Mouse (Mus musculus): ENCODE results near the gene Efcab10. TPM values are rescaled to one million over a fixed set of nuclear protein-coding genes. Genes with fewer than 3 reads are reported as not detected.
A peak's percentile ranks its signal among the peaks of the same experiment; 100 is the strongest.

Gene Efcab10
- polyA plus RNA-seq, 1 experiment from 2014 or later, result 1.2 TPM

DNA sequence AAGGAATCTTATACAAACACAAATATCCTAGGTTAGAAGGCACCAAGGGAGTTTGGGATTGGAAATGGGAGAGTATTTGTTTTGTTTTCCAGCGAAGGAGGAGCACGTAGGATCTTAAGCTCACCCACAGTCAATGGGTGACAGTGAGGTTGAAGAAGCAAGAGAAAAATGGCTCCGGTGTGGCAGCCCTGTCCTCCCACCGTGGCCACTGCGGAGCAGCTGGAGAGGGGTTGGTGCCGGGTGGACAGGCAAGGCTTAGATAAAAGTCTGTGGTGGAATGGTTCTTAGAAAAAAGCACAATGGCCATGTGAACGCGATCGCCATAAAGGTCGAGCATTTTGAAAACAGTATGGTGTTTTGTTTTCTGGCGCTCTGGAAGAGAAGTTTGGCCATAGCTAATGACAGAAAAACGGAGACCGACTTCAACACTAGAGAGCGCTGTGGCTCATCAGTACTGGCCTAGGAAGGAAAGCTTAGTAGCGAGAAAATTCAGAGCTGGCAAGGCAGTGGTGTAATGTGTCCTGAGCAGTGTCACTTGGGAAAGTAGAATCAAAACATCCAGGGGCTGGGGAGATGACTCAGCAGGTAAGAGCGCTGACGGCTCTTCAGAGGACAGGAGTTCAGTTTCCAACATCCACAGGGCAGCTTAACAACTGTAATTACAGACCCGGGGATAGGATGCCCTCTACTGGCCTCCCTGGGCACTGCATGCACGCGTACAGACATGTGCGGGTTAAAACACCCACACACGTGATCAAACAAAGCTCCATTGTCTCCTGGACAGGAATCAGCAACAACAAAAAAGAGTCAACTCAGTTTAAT is 14.8 kb upstream of the Efcab10 start:
- peak overlapping the region; percentile 39 for H3K4me2 ChIP-seq
- H3K27me3 ChIP-seq, result peaks cover 7% of the 10 kb centered on the region
- ATAC-seq (ENCODE audit: low FRiP score), result peak; percentile 79
- H3K9ac ChIP-seq, result no peak overlapping the region
- H3K4me1 ChIP-seq, result 0 out of 2 replicates have a peak, but pooled peaks cover 10% of the 10 kb centered on the region
- 21% methylated on average over 22 of the region's 22 CpGs for WGBS
- no peak overlapping the region for H3K27ac ChIP-seq
- H3K4me3 ChIP-seq (replicated peaks), result peak overlapping the region; percentile 9; the same call in 1 of the 2 replicates
- H3K9me3 ChIP-seq, result no peaks in the 10 kb centered on the region
- no peaks in the 10 kb centered on the region for H3K36me3 ChIP-seq (replicated peaks)

DNA sequence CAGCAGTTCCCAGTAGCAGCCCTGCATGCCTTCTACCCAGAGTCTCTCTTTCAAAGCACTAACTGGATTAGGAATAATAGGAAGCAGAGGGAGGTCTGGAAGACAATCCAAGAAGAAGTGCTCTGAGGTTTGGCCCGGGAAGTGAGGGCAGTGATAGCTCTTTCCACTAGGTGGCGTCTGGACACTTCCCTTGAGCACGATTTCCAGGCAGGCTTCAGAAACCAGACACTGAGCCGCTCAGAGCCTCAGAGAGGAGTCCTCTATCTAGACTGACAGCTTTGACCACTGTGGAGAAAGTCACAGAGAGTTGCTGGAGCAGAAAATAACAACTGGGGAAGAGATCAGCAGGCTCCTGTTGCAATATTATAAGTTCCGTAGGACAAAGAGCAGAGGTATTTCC is 5.8 kb upstream of the Efcab10 start:
- Histone ChIP-seq H3K4me3 (replicated peaks) (no peak overlapping the region), H3K4me2 (no peak overlapping the region), H3K36me3 (replicated peaks) (no peaks in the 10 kb centered on the region), H3K27me3 (peaks cover 33% of the 10 kb centered on the region), H3K4me1 (no peaks in the 10 kb centered on the region), H3K9me3 (no peaks in the 10 kb centered on the region), H3K9ac (no peak overlapping the region), H3K27ac (no peak overlapping the region)
- ATAC-seq (ENCODE audit: low FRiP score), result peak; percentile 78
- WGBS, result 8% methylated on average over 5 of the region's 5 CpGs

DNA sequence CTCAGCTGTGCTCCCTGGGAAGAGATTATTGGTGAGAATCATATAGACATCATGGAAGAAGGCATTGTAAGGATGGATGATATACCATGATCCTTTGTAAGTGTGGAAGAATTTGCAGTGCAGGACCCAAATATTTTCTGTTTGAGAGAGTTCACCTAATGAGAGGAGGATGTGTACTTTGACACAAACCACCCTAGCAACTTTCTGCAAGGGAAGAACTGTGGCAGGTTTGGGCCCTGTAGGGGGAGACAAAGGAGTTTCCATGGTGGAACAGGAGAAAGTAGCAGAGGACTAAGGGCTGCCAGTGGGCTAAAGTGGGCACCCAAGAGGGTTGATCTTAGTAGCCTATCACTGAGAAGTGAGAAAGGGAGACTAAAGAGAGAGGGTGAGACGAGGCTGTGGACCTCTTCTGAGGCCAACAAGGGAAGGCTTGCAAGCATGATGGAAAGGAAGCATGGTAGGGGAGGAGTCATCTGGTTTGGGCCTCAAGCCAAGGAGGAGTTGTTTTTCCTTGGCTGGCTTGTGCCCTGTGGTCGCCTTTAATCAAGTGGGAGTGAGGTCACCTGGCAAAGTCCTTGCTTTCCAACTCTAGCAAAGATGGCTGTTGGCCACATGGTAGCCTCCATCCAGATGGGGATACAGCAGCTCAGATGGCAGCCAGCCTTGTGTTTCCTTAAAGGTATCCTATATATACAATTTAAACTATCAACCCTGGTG is 3.7 kb upstream of the Efcab10 start:
- WGBS, result 65% methylated on average over 2 of the region's 2 CpGs
- Histone ChIP-seq H3K27ac (no peak overlapping the region), H3K36me3 (replicated peaks) (no peaks in the 10 kb centered on the region), H3K9ac (no peak overlapping the region), H3K4me1 (peaks cover 11% of the 10 kb centered on the region), H3K4me2 (no peak overlapping the region), H3K4me3 (replicated peaks) (no peak overlapping the region), H3K9me3 (no peaks in the 10 kb centered on the region), H3K27me3 (peaks cover 30% of the 10 kb centered on the region)
- no peak for ATAC-seq (ENCODE audit: low FRiP score)

DNA sequence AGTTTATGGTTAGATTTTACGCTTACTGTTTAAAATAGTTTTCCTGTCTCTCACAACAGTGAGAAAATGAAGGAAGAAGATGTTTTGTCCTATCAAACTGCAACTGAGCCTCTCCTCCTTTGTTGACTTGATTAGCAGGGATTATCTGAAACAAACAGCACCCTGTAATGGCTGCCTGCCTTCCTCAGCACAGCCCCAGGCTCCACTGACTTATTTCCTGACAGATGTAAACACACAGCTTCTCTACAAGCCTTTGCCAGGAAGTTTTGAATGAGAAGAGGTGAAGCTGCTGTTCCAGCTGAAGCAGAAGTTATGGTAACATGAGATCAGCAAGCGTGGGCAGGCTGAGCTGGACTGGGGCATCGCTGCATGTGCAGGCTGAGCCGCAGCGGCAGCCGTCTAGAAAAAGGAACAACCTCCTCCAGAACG is 8.6 kb downstream of the Efcab10 start:
- Histone ChIP-seq H3K27me3 (no peaks in the 10 kb centered on the region), H3K27ac (no peak overlapping the region), H3K4me3 (replicated peaks) (no peak overlapping the region), H3K4me2 (no peak overlapping the region), H3K9ac (no peak overlapping the region), H3K4me1 (peaks cover 4% of the 10 kb centered on the region; the same call in 1 of the 2 replicates), H3K36me3 (replicated peaks) (no peaks in the 10 kb centered on the region), H3K9me3 (no peaks in the 10 kb centered on the region)
- ATAC-seq (ENCODE audit: low FRiP score), result no peak
- WGBS, result 69% methylated on average over 7 of the region's 7 CpGs

DNA sequence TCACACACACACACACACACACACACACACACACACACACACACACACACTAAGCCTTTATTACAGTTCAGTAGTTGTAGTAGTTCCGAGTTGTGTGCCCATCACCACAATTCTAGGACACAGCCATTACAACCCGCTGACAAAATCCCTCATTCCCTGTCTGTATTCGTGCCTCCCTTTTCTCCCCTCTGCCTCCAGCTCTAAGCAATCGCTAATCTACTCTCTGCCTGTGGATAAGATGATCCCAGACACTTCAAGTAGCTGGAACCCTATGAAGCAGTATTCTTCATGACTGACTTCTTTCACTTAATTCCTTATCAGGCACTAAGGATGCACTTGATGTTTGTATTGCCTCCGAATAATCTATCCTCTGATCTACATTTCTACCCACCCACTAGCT is 10.3 kb downstream of the Efcab10 start:
- no peak for ATAC-seq (ENCODE audit: low FRiP score)

DNA sequence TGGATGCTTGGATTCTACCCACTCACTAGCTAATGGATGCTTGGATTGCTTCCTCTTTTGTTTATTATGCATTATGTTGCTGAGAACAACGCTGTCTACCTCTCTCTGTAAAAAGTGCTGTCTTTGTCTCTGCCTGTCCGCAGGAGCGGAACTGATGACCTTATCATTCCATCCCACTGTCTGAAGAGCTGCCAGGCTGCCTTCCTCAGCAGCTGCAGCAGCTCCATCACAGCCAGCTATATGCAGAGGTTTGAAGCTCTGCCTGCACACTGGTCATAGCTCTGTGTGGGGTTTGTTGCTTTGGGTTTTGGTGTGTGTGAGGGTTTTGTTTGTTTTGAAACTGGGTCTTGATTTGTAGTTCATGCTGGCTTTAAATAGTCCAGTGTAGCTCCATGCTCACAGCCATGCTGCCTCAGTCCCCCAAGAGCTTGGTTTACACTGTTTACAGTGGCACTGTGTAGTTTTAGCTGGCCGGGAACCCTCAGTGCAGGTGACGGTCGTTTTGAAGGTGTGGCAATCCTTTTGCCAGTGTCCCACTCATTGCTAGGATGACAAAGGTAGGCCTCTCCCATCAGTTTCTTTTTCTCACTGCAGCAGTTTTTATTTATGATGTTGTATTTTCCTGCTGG is 10.9 kb downstream of the Efcab10 start:
- Histone ChIP-seq H3K9ac (no peak overlapping the region), H3K9me3 (no peaks in the 10 kb centered on the region), H3K4me3 (replicated peaks) (no peak overlapping the region), H3K4me1 (peaks cover 4% of the 10 kb centered on the region; the same call in 1 of the 2 replicates), H3K36me3 (replicated peaks) (no peaks in the 10 kb centered on the region), H3K4me2 (no peak overlapping the region), H3K27me3 (no peaks in the 10 kb centered on the region), H3K27ac (no peak overlapping the region; the same call in 1 of the 2 replicates)
- ATAC-seq (ENCODE audit: low FRiP score), result no peak
- 45% methylated on average over 6 of the region's 6 CpGs for WGBS

More for the DNA sequence above, 10.3 kb downstream of the Efcab10 start:
- Histone ChIP-seq H3K9me3 (no peaks in the 10 kb centered on the region), H3K27me3 (no peaks in the 10 kb centered on the region), H3K9ac (no peak overlapping the region), H3K36me3 (replicated peaks) (no peaks in the 10 kb centered on the region), H3K27ac (no peak overlapping the region), H3K4me3 (replicated peaks) (no peak overlapping the region), H3K4me1 (peaks cover 4% of the 10 kb centered on the region; the same call in 1 of the 2 replicates), H3K4me2 (no peak overlapping the region)
- 58% methylated on average over 5 of the region's 5 CpGs for WGBS

DNA sequence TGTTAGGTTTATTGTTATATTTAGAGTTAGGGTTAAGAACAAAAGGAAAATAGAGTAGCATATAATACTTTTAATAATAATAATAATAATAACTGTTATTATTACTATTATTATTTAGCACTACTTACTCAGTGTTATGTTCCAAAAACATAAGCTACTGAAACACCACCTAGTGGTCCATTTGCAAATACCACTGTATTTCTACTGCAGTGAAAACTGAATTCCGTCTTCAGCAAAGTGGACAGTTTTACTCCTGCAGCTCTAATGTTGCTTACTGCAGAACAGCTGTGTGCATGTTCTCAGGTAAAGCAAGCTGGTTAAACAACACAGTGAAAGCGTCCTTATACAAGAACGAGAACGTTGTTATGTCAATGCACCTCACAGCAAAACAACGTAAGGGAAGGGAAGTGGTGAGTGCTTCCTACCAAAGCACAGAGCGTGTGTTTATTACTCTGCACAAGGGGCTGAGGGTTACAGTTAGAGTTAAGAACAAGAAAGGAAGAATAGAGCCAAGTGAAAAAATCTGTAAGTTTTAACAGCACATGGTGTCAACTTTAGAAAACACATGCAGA is 17.0 kb downstream of the Efcab10 start:
- no peak overlapping the region for H3K4me2 ChIP-seq
- WGBS, result 61% methylated on average over 6 of the region's 6 CpGs
- no peak for ATAC-seq (ENCODE audit: low FRiP score)
- H3K4me3 ChIP-seq (replicated peaks), result no peak overlapping the region
- H3K27me3 ChIP-seq, result no peaks in the 10 kb centered on the region
- no peaks in the 10 kb centered on the region for H3K9me3 ChIP-seq
- H3K9ac ChIP-seq, result no peak overlapping the region
- H3K27ac ChIP-seq, result no peak overlapping the region
- H3K36me3 ChIP-seq (replicated peaks), result no peaks in the 10 kb centered on the region
- no peaks in the 10 kb centered on the region for H3K4me1 ChIP-seq

DNA sequence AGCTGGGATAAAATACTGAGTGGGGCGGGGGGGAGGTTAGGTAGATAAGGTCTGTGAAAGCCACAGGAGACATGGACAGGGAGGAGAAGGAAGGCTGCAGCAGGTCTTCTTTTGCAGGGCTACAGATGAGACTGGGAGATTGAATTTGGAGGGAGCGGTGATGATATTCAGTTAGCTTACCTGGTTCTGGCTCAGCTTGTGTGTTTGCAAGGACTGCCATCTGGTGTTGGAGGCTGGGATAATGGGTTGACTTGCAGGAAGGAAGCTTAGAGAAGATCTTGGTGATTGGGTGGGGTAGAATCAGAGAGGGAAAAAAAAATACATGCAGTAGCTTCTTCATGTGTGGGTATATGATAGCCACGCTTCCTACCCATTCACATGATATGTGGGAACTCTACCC is 29.7 kb downstream of the Efcab10 start:
- Histone ChIP-seq H3K4me1 (no peaks in the 10 kb centered on the region), H3K9ac (no peak overlapping the region), H3K27ac (no peak overlapping the region), H3K9me3 (no peaks in the 10 kb centered on the region), H3K4me3 (replicated peaks) (no peak overlapping the region), H3K27me3 (peaks cover 4% of the 10 kb centered on the region; the same call in 1 of the 2 replicates), H3K4me2 (no peak overlapping the region), H3K36me3 (replicated peaks) (no peaks in the 10 kb centered on the region)
- 36% methylated on average over 3 of the region's 3 CpGs for WGBS
- no peak for ATAC-seq (ENCODE audit: low FRiP score)

DNA sequence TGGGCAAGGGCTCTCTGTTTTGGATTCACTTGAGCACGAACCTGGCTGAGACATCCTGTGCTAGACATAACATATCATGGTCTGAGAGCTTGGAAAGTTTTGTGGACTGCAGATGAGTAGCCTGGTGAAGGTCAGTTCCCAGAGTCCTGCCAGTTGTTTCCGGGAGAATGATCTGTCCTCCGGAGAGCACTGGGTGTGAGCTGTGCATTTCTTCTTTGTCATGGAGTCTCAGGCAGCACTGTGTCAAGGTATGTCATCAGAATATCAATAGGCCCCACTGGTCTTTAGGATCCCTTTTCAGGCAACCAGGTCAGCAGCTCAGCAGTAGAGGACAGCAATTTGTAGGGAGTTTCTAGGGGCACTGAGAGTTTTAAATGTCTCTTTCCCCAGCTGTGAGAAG is 32.6 kb downstream of the Efcab10 start:
- no peaks in the 10 kb centered on the region for H3K9me3 ChIP-seq
- no peak overlapping the region for H3K4me3 ChIP-seq (replicated peaks)
- WGBS, result 31% methylated on average over 3 of the region's 3 CpGs

DNA sequence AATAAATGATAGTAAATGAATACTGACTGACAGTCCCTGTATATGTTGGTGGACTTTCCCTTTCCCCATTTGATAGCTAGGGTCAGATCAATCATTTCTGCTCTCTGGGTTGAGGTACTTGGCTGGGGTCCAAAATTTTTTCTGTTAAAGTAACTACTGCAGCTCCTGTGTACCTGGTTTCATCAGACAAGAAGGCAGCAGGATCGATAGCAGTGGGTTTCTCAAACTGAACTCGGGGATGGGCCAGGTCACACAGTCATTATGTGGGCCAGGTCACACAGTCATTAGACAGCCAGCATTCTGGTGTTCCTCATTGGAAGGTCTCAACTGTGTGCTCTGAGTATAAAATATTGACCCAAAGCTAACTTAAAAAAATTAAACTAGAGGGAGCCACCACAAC is 33.1 kb downstream of the Efcab10 start:
- peaks cover 4% of the 10 kb centered on the region; the same call in 1 of the 2 replicates for H3K27me3 ChIP-seq
- no peaks in the 10 kb centered on the region for H3K36me3 ChIP-seq (replicated peaks)
- H3K4me2 ChIP-seq, result no peak overlapping the region
- H3K9me3 ChIP-seq, result no peaks in the 10 kb centered on the region
- no peak overlapping the region for H3K27ac ChIP-seq
- H3K4me3 ChIP-seq (replicated peaks), result no peak overlapping the region
- no peak overlapping the region for H3K9ac ChIP-seq
- ATAC-seq (ENCODE audit: low FRiP score), result no peak
- 78% methylated on average over 2 of the region's 2 CpGs for WGBS
- peaks cover 8% of the 10 kb centered on the region for H3K4me1 ChIP-seq

More for the DNA sequence above, 32.6 kb downstream of the Efcab10 start:
- Histone ChIP-seq H3K9ac (no peak overlapping the region), H3K36me3 (replicated peaks) (no peaks in the 10 kb centered on the region), H3K4me2 (no peak overlapping the region), H3K27ac (no peak overlapping the region), H3K27me3 (peaks cover 4% of the 10 kb centered on the region; the same call in 1 of the 2 replicates), H3K4me1 (peaks cover 8% of the 10 kb centered on the region)
- ATAC-seq (ENCODE audit: low FRiP score), result no peak

DNA sequence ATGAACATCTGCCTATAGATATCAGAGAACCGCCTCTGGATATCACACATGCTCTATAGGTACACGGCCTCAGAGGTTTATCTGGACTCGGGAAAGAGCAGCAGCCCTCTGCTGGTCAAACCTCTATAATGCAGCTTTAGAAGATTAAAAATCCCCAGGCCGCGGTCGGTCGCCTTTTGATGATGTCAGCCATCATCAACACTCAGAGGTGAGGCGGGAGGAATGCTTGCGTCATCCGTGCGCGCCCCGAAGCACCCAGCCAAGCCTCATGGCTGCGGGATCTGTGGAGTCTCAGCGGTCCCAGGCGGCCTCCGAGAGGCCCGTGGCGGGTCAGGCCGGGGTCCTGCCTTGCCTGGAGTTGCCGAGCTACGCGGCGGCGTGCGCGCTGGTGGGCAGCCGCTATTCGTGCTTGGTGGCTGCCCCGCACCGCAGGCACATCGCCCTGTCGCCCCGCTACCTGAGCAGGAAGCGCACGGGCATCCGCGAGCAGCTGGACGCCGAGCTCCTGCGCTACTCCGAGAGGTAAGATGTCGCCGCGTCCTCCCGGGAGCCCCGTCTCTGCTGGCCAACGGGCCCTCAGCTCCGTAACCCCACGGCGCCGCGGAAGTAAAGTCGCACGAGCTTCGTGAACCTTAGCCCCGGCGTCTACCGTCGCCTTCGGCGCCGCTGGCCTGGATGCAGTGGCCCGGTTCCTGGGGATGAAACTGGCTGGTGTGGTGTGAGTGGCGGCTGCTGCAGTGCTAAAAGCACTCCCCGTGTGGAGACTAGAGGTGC is 34.9 kb downstream of the Efcab10 start, which contains the start of gene Twistnb:
TSS of gene Twistnb (plus strand) at position 249 of the 774 bp plus-strand sequence.
- Histone ChIP-seq H3K9ac (peak within 1 kb of the TSS; percentile 83), H3K4me2 (peak within 1 kb of the TSS; percentile 72), H3K36me3 (replicated peaks) (no peaks in the 10 kb centered on the region), H3K4me1 (peaks cover 8% of the 10 kb centered on the region), H3K4me3 (replicated peaks) (peak within 1 kb of the TSS; percentile 95), H3K27me3 (no peaks in the 10 kb centered on the region), H3K9me3 (no peaks in the 10 kb centered on the region), H3K27ac (peak within 1 kb of the TSS; percentile 74)
- under 1% methylated on average over 66 of the region's 66 CpGs for WGBS
- peak; percentile 98 for ATAC-seq (ENCODE audit: low FRiP score)
